Mouse (Mus musculus) adrenal gland, adult 18-20 months (tissue): ENCODE measurements around the gene Pdlim4. TPM values are rescaled to one million over a fixed set of nuclear protein-coding genes. Genes with fewer than 3 reads are reported as not detected.
"Not testable (repeated sequence)": the region's sequence is repeated elsewhere in the genome, so short reads cannot be mapped to it uniquely, and the experiment has no call there.

Source experiments
- DNase-seq, 2 experiments: peaks; one replicate each; pipeline ENCODE4 v3.0.0; 2021 to 2022; ENCODE audit warnings: low spot score in 2 of 2
- total RNA-seq, 2 experiments: library from RNA; stranded (reverse); gene quantifications; 1 replicate in 1 of 2; 2 replicates in 1 of 2; pipeline ENCODE4 v1.2.3; 2021

Gene Pdlim4
- total RNA-seq, 2 experiments from 2014 or later: 7.0 to 7.6 TPM

- no peak for DNase-seq
These were observed 5.4 kb downstream of the Pdlim4 start for GRCm38 (mm10) chr11:54063472-54063775.

DNA sequence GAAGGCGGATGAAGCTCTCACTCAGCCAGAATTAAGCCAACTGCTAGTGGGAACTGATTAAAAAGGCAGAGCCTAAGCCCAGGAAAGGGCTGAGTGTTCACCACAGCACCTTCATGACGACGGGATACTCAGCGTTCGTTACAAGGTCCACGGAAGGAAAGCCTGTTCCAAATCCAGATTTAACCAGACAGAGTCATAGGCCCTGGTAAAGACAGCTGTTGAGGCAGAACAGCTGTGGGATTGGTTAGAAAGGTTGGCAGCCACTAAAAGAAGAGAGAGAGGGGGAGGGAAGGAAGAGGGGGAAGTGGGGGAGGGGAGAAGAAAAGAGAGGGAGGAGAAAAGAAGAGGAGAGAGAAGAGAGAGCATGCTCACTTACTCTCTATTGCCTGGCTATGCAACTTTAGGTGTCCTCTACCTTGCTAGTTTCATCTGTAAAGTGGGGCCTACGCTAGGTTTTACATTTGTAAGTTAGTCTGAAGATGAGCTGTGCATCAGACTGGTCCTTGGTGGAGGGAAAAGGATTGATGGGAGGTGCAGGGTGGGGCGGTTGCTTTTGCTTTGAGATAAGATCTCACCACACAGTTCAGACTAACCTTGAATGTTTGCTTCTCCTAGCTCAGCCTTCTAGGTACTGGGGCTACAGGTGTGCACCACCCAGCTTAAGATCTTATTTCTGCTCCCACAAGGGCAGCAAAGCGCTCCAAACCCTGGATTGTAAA is 5.9 kb downstream of the Pdlim4 start:
- no peak for DNase-seq

DNA sequence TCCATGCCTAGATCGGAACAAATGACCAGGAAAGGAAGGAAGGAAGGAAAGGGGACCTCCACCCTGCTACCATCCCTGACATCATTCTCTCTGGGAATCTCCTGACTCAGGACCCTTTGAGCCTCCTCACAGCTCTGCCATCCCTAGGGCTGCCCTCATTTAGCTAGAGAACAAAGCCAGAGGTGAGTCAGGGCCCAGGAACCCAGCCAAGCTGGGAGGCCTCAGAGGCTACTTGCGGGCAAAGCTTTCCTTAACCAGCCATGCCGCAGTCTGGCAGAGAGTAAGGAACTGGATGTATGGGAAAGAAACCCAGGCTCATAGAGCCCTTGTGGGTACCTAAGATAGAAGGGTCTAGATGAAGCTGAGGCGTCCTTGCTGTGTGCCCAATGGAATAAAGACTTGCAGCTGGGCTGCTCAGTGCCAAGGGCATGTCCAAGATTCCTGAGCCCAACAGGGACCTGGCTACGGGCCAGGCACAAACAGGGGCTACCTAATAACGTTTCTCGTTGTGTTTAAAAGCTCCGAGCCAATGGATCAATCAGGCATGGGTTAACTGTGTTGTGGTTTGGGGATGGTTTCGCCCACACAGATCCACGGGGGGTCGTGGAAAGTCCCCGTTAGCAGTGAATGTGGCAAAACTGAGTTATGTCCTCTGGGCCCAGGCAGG is 6.6 kb downstream of the Pdlim4 start:
- peak; percentile 56 to 69 for DNase-seq

GRCm38 (mm10) chr11:54060316-54060715 is 8.5 kb downstream of the Pdlim4 start:
- DNase-seq: no peak

DNA sequence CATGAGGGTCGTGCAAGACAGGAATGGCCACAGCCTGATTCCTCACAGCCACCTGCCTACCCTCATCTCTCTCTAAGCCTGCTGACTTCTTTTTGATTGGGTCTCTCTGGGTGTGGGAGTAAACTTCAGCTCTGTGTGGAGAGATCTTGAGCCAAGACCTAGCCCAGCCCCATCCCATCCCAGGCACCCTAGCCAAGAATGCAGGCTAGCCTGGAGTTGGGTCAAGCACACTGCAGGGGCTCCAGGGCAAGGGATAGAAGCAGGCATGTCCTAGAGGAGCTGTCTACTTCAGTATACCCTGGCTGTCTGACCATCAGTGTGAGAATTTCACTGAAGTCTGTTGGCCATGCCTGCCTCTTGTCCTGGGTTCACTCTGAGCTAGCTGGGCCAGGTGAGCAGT is 9.3 kb downstream of the Pdlim4 start:
- no peak for DNase-seq

DNA sequence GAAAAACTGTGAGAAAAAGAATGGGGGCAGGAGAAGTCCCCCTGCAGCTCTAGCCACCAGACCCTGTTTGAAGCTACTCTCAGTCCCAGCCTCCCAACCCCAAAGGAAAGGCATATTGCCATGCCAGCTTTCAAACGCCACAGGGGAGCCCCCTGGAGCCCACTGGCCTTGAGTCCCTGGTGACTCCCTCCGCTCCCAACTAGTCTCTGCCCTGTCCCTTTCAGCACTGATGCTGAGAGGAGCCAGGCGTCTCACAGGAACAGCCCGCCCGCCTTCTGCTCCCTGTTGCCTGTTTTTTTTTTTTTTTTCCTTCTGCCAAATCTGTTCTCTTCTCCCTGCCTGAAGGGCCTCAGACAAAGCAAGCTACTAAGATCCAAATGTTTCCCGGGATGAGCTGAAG is 10.2 kb downstream of the Pdlim4 start:
- no peak for DNase-seq

GRCm38 (mm10) chr11:54058056-54058617 is 10.7 kb downstream of the Pdlim4 start:
- no peak for DNase-seq

GRCm38 (mm10) chr11:54057428-54057827 is 11.4 kb downstream of the Pdlim4 start:
- peak in 1 of 2 experiments; percentile 15 for DNase-seq

DNA sequence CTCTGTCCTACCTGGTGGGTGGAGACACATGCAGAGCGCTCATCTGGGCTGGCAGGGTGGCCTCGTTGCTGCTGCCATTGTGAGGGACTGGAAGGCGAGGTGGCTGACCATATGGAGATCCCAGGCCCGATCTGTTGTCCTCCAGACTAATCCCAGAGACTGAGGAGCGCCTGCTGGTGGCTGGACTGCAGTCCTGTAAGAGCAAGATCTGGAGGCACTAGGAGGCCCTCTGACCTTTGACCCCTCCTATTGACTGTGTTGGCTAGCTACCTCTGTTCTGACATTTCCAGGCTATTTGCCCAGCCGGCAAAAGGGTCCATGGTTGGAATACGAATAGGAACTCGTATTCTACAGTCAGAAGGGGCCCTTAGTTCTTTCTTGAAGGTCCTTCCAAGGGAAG is 12.7 kb downstream of the Pdlim4 start:
- peak in 1 of 2 experiments; percentile 19 for DNase-seq

DNA sequence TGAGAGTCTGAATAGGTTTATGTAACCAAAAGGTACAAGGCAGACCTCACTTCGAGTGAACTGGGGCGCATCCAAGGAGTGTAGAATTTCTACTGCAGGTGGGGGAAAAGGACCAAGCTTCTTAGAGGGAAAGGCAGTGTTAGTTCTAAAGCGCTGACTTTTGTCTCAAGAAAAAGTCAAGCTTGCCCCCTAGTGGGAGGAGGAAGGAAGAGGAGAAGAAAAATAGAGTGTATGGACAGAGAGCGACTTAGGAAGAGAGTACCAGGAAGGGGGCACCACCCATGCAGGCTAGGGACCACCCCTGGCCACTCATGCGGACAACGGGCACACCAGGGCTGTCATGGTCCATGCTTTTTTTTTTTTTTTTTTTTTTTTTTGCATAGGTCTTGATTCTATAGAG is 14.6 kb downstream of the Pdlim4 start:
- peak in 1 of 2 experiments; percentile 20 for DNase-seq

DNA sequence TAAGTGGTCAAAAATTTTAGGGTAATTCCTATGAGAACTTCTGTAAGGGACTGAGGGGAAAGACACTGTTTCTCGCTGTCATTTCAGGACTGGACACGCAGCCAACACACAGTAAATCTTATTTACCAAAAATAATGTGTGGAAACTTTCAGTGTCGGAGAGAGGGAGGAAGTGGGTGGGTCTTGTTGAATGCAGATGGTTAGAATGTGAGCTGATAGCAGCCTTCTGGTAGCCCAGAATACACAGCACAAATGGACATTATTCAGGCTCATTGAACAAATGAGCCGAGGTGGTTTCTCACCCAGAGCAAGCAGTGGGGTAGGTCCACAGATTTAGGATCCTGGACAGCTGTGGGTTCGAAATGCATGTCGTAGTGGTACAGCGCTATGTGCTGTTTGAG is 15.7 kb downstream of the Pdlim4 start:
- no peak for DNase-seq

GRCm38 (mm10) chr11:54052128-54052527 is 16.7 kb downstream of the Pdlim4 start:
- peak in 1 of 2 experiments; percentile 7 for DNase-seq

DNA sequence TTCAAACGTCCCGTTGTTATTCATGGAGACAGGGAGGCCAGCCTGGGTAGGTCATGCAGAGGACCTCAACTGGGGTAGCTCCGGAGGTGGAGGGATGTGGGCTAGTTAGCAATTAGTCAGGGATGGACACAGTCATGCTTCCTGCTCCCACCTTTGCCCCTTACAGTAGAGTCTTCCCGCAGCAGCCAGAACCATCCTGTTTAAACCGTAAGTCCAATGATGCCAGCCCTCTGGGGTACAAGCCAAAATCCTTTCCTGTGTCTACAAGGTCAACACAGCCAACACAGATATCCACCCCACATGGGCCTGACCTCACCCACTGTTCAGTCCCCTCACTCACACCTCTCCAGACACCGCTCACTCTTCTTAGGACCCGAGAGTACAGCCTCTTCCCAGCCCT is 17.7 kb downstream of the Pdlim4 start:
- no peak for DNase-seq

- no peak for DNase-seq
These were observed 18.6 kb downstream of the Pdlim4 start for GRCm38 (mm10) chr11:54050205-54050604.

DNA sequence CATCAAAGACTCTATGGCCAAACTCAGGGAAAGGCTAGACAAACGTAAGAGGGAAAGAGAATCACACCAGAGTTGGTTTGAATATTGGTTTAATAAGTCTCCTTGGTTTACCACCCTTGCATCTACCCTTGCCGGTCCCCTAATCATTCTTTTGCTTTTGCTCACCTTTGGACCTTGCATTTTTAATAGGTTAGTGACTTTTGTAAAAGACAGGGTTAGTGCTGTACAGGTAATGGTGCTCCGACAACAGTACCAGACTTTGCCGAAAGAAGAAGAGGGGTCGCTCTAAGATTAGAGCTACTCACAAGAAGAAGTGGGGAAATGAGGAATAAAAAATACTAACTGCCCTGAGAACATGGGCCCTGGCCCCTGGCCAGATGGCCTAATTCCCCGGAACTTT is 28.1 kb downstream of the Pdlim4 start:
- DNase-seq: no peak

- not testable (repeated sequence) for DNase-seq
These were observed 35.9 kb downstream of the Pdlim4 start for GRCm38 (mm10) chr11:54032872-54033271.

DNA sequence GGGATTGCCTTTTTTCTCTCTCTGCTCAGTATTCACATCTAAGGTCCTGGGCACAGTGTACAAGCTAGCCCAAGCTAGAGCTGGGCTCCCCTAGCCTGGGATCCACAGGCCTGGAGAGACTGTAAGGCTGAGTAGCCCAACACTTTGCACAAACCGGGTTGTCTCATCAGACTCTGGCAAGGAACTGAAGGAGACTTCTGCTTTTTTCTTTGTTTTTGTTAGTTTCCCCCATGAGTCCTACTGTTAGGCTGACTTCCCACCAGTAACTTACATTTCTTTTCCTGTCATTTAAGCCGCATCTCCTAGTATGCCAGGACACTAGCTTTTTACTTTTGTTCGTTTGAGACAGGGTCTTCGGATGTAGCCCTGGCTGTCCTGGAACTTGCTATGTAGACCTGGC is 39.8 kb downstream of the Pdlim4 start:
- DNase-seq: no peak

DNA sequence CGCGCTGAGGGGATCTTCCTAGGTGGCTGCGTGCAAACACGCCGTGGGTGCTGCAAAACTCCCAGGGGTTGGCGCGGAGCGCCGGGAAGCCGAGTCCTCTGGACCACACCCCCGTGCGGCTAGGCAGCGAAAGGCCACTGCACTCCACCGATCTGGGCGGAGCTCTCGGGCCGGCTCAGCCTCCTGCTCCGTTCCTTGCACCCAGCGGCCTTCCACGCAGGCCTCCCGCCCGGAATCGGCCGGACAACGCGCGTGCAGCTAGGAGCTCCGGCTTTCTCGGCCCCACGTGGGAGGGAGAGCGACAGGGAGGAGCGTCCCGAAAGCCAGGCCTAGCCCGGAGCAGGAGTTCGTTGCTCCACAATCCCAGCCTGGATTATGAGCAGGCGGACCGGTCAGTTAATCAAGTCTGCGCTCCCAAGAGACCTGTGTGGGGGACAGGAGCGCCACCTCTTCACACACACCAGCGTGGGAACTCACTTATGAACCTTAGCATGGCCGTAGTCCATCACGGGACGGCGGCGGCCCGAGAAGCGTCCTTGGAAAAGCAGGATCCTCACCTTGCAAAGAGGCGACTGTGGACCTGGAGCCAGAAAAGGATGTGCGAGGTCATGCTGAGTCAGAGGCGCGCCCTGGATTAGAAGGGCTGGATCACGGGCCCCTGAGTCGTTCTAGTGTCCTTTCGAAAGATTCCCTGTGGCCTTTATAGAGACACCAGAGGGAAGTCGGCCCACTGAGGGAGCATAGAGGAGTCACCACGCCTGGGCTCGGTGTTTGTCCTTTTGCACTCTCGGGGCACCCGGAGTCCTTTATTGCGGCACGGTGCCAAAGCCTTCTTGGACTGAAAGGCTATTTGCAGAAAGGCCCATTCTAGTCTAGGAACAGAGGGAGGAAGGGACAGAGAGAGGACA is 40.5 kb downstream of the Pdlim4 start, which contains the start of gene Slc22a4:
Slc22a4 (minus strand) TSS at position 47 of the 908 bp plus-strand sequence.
- DNase-seq: peak; percentile 73 to 78

- DNase-seq: peak in 1 of 2 experiments; percentile 27
These were observed 41.4 kb downstream of the Pdlim4 start for GRCm38 (mm10) chr11:54027131-54028043.

DNA sequence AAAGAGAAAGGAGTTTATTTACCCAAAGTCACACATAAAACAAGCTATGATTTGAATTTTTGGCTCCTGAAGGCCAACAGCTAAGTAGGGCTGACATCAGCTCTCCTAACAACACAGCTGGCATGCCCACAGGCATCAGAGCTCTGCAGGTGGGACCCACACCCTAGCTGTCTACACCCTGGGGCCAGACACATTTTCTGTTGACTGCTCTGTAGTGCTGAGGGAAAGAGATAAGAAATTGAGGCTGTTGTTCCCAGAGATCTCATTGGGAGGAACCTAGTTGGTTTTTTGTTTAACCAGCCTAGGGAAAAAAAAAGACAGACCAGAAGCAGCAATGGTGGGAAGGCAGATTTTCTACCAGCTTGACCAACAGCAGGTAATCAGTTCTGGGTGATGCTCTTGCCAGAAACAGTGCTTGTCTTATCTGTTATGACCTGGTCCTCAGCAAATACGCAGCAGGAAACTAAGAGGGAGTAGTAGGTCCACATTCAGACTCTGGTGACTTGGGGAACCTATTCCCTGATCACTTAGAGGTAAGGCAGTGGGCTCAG is 42.2 kb downstream of the Pdlim4 start:
- DNase-seq: no peak
